Mouse (Mus musculus): ENCODE data around the gene Cyp39a1. TPM values are rescaled to one million over a fixed set of nuclear protein-coding genes. Genes with fewer than 3 reads are reported as not detected.

Cyp39a1 gene
- 1 to 10 TPM; 4.5 to 4.6 TPM for total RNA-seq (2021)
- long read RNA-seq, experiment 1, partial matches to known transcripts: 0 of 1 reads
- long read RNA-seq, experiment 1, other reads (novel, unspliced or antisense): 0 of 1 reads
- long read RNA-seq, experiment 2, partial matches to known transcripts: 0 of 2 reads
- long read RNA-seq, experiment 2, other reads (novel, unspliced or antisense): 2 of 2 reads

DNA sequence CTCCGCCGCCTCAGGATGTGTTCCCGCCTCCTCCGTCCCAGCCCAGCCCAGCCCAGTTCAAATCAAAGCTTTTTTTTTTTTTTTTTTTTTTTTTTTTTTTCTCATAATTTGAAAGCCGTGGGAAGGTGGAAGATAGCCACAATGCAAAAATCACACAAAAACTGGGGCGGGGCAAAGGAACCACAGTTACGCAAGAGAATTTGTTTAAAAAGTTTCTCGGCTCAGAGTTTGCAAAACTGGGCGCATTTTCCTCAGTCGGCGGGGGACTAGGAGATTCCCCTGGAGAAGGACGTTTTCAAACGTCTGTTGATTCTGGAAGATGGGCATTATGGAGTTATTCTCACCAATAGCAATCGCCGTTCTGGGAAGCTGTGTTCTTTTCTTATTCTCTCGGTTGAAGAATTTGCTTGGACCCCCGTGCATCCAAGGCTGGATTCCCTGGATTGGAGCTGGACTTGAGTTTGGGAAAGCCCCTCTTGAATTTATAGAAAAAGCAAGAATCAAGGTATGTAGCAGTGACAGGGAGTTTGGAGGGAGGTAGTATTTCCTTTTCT, at the start of gene Cyp39a1:
Cyp39a1 (plus strand) TSS at position 136 of the 554 bp plus-strand sequence.
- DNase-seq: no peak

DNA sequence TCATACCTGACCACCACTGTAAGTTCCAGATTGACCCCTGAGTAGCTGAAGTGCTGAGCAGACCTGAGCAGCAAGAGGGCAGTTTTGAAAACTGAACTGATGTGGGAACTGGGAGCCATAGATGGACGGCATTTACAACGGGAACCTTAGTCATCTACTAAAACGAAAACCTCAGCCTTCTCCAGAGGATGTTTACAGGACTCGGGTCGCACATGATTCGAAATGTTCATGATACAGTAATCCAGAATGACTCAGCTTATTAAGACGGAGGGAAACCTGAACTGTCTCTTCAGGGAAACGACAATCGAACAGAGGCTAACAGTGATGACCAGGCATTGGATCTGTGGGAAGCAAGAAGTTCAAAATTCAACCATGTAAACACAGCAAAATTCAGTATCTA, 48.1 kb upstream of the Cyp39a1 start:
- DNase-seq: no peak

DNA sequence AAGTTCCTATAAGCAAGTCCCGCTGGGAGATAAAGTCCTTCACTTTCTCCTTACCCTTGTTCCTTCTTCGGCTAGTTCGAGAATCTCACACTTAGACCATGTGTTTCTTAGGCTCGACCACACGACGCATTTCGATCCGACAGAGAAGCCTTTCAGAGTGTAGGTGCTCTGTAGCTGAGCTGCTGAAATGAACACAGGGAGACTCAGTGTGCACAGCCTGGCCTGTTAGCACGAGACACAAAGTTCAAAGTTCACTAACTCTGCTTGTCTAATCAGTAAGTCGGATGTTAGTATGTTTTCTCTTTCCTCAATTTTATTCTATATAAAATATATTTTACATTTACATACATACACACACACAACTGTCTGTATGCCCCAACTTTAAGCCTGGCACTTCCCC, 45.1 kb upstream of the Cyp39a1 start:
- DNase-seq: no peak

DNA sequence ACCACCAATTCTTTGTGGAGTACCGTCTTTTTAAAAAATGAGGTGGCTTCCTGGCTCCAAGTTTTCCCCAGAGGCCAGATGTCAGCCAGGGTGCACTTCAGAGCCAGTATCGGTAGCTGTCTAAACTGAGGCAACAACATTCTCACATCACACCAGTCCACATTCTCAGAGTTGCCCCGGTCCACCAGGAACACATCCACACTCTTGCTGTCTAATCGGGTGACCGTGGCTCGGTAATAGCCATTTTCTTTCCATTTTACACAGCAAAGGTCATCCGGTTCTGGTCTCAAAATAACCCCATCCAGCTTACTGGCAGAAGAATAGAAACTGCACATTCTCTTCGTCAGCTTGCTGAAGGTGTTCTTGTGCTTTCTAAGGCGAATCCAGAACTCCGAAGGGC, 39.0 kb upstream of the Cyp39a1 start:
- no peak for DNase-seq

DNA sequence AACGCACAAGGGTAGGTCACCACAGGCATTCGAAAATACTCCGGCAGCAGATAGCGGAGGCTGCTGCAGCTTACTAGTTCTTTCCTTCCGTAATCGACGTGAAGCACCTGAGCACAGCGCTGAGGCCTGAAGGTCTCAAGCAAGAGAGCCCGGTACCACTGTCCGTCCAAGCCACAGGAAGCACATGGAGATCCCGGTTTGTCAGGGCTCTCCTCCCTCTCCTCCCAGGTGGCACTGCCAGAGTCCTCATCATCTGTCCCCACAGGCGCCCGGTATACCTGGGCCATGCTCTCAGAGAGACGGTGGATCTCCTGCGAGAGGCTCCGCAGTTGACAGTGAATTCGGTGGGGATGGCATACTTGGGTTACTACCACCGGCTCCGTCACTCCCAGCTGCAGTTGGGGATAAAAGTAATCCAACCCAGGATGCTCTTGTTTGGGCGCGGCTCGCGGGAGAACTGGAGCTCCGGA, 38.2 kb upstream of the Cyp39a1 start:
- DNase-seq: no peak

DNA sequence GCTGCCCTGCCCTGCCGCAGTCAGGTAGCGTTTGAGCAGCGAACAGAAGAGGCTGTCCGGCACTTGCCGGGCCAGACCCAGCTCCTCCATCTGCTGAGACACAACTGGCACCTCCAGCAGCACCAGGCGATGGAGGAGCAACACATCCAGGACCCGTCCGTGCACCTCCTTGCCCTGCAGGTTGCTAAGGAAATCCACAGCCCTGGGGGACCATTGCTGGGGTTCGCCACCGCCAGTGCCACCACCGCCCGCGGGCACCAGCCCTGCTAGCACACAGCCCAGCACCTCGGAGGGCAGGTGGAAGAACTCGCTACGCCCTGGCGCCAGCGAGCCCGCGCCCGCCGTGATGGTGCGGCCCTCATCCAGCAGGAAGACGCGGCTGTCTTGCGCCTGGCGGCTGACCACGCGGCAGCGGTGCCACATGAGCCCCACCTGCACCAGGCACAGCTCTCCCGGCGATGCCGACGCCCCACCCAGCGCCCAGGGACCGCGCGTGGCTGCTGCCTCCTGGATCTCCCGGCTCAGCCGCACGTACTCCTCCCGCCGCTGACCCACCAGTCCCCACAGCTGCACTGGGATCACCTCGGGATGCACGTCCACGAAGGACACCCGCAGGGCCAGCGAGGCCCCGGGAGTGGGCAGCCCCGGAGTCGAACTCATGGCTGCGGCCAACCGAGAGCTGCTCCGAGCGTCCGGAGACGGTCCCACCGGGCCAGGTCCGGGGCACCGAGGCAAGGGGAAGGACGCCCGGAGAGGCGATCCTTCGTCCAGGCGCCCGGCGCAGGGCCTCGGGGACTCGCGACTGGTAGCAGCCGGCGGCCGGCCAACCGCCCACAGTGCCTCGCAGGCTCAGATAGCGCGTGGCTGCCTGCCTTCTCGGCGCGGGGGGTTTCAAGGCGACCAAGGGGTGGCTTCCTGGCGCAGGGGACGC, 37.5 kb upstream of the Cyp39a1 start, which contains the start of gene Tdrd6:
Tdrd6 (minus strand) TSS at position 804 of the 931 bp plus-strand sequence.
- no peak for DNase-seq

DNA sequence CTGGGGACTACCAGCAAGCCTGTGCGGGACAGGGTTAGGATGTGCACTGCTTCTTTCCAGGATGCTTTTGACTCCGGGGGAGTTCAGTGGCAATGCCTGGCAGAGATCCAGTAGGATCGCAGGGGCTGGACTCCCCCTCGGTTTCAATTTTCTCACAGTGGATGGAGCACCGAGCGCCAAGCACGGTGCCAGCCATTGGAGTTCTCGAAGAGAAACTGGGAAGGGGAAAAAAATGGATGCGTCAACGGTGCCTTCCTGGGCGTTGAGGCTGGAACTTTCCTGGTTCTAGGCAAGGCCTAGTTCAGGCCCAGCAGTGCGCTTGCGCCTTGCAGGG, 36.8 kb upstream of the Cyp39a1 start:
- DNase-seq: no peak

DNA sequence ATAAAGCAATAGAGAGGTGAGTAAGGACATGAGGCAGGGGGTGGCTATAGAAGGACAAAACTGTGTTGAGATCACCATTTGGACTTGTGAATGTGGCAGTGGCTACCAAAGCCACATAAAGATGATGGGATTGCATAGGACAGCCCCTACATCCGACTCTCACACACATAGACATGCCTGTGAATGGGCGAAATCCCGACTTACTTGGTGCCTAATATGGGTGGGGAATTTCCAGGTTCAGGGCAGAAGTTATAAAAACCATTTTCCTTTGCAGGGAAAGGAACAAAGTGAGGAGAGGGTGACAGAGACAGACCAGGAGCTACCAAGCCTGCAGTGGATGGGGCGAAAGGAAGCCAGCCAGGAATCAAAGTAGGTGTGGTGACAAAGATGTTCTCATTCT, 30.1 kb upstream of the Cyp39a1 start:
- DNase-seq: no peak

DNA sequence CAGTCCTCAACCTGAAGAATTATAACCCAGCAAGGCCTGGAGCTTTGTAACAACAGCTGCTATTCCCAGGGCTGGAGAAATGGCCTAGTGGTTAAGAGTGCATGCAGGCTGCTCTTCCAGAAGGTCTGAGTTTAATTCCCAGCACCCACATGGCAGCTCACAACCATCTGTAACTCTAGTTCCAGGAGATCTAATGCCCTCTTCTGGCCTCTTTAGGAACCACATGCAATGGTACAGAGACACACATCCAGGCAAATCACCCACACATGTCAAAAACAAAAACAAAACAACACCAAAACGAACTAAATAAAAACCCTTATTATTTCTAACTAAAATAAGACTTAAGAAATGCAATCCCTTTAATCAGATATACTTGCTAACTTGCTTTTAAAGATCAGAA, 26.4 kb upstream of the Cyp39a1 start:
- no peak for DNase-seq

DNA sequence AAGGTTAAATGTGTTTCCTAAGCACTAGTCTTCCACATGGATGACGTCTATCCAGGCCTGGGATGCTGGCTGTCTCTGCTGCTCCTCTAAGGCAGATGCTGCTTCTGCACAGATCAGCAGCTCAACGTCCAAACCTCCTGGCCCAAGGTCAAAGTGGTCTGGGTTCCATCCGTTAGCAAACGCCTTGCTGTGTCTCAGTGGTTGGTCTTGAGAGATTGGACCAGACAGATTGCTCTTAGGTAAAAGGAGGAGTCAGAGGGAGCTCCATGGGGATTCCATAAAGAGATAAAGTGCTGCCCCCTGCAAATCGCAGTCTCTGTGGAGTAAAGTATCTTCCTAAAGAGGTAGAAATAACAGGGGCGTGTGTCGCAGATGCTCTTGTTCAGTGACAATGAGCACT, 24.0 kb upstream of the Cyp39a1 start:
- DNase-seq: no peak

DNA sequence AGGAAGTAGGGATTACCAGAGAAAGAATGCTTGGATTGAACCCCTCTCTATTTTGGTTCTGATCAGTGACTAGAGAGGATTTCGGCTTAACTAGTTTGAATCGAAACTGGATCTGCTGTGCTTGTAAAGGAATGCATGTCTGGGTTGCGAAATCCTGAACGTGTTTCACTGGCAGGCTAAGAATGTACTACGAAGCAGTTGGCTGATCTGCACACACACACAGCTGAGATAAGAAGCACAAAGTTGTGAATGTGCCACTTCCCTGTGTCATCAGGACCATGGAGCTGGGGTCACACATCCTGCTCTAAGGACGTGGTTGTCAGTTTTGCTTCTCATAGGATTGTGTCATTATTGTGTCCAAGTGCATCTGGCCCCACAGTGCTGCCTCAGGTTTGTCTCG, 22.9 kb upstream of the Cyp39a1 start:
- DNase-seq: peak; percentile 42 to 57

DNA sequence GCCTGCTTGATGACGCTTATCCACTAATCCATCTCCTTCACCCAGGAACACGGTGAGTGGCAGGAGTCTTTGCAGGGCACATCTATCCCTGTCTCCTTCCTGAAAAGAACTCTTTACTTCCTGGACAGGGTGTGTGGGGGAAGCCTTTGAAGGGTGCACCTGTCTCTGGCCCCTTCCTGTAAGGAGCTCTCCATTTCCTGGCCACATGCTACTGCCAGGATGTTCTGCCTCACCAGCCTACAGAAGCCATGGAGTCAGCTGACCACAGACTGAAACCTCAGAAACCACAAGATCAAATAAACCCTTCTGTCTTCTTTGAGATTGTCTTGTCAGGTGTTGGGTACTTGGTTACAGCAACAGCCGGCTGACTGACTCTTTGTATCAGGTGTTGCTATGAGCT, 22.1 kb upstream of the Cyp39a1 start:
- DNase-seq: no peak

DNA sequence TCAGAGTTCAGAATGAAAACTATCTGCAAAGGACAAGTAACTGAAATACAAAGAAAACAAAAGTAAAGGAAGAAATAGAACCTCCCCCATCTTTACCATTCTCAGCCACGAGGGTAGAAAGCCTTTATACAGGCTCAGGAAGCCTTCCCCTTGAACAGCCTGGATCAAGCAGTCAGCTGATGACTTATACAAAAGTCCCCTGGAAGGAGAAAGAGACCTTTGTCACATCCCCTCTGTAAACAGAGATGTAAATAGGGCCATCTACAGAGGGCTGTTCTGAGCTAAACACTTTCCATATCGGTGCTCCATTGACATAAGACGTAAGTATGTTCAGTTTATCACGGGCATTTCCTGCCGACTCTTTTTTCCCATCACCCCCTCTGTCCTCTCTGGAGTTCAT, 20.3 kb upstream of the Cyp39a1 start:
- DNase-seq: no peak

DNA sequence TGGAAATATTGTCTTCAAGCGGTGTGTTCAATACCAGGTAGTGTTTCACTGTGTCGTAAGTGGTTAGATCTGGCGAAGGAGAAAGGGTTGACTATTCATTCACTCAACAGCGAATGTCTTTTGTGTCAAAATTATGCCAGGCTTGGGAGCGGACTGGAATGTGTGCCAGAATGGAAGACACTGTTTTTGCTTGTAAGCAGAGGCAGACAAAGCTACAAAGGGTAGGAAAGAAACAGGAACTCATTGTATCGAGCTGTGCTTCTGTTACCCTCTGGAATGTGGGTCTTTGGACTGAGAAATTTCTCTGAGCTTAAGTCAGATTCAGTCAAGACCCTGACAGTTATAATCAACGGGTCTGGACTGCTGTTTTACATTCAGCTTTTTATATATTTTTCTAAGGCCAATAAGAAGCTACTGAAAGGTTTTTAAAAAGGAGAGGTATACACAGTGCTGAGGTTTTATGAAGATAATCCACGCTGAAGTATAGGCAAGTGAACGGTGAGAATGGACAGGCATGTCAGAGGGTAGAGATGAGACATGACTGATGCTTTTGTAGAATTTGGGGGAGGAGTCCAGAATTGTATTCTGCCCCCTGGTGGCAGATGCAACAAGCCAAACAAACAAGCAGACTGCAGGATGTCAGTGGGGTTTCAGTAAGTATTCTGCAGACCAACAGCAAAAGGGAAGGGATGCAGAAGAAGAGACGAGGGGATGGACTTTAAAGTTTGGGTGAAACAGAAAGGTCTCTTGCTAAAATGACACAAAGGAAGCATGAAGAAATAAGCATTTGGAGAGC, 17.4 kb upstream of the Cyp39a1 start:
- DNase-seq: peak in 1 of 2 experiments; percentile 35

DNA sequence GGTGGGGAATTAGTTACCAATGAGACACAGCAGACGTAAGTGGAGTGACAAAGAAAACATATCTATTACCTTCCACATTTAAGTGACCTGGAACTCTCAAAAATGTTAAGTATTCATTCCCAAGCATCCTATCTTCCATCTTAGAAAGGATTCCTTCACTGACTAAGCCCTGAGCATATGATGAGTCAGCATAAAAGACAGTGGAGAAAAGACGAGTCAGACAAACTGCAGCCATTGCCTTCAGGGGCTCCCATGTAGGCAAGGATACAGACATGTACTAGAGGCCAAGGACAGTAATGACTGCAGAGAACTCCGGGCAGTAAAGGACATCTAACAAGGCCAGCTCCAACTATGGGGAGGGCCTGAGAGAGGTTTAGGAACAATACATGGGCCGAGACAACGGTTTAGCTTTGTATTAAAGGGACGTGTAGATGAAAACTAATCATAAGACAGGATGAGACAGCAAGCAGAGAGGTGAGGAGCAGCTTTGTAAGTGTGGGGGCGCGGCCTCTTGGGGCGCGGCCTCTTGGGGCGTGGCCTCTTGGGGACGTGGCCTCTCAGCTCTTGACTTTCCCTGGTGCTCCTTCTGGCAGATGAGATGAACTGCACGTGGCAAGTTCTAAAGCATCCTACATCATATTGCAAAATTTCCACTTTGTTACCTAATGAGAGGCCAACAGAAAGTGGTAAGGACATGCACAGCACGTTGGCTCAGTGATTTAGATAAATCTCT, 15.7 kb upstream of the Cyp39a1 start:
- DNase-seq: no peak

DNA sequence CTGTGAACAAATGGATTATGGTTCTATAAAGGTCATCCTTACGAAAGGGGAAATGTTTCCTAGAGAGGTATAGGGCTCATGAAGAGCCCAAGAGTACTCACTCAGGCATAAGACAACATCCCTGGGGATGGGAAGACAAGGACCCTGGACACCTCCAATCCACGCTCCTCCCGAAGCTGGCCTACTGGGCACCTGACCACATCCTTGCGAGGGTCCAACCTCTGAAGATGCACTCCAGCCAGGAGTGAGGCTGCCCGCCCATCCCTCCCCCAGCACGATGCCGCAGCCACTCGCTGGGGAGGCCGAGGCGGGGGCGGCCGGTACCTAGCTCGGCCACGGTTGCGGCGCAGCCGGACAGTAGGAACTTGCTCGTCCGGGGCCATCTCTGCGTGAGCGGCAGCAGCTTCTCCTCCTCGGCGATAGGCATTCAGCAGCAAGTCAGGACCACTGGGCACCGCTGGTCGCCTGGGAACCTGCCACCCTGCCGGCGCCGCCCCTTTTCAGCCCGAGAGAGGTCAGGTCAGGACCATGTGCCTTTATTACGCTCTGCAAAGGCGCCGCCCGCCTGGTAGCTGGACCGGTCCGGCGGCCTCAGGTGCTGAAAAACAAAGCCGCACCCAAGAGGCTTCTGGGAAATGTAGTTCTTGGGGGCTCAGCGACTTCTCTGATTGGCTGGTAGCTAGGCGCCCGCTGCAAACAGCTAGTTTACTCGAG, 492 bp upstream of the Cyp39a1 start, which contains the start of gene Slc25a27:
Slc25a27 (minus strand) TSS at position 639 of the 714 bp plus-strand sequence.
- peak; percentile 92 to 97 for DNase-seq

DNA sequence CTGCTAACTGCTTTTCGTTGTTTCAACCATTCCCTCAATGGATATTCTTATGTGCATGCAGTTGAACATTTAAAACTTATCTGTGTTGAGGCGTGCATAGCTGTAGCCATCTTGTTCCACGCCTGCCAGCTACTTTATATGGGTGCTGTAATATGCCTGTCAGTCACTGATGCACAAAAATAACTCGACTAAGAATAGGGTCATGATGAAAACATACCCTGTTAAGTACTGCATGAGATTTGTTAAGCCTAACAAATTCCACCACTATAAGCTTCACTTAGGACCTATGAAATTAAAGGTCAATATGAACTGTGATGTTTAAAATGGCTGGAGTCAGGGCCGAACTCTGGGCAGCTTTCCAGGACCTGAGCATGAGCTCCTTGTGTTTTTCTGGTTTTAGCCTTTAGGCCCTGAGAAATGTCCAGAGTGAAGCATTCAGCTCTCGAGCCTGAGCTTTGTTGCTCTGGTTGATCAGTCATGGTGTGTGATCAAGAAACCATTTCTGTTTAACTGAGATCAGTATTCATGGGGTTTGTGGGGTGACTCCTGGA, 2.0 kb downstream of the Cyp39a1 start:
- DNase-seq: peak in 1 of 2 experiments; percentile 9

DNA sequence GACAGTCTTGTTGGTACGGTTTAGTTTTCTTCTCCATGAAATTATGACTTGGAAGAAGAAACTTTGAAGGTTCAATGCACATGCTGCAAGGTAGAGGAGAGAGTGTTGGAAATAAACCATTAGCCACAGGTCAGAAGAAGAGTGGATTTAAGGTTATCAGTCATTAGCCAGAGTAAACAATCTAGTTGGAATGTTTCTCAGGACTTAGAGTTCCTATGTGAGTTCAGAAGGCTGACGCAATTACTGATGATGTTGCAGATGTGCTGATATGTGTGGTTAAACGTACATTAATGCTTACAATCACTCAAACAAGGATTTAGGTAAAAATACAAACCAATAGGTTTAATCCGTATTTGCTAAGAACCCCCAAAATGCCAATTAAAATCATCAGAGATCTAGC, 4.7 kb downstream of the Cyp39a1 start:
- no peak for DNase-seq

DNA sequence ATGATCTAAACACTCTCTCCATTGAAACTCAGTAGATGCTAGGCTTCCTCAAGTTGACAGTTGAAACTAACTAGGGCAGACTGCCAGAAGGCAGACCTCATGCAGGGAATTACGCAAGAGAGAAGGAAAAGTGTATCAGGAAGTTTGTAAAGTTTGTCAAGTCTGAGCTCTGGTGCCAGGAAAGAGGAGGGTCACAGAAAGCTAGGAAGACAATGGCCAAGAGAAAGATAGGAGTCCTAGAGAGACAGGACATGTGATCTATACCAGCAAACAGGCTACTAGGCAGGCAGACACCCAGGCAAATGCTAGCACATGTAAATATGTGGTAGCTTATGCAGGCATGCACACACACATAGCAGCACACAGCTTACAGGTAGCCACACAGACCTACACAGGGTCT, 8.0 kb downstream of the Cyp39a1 start:
- peak; percentile 66 to 70 for DNase-seq

DNA sequence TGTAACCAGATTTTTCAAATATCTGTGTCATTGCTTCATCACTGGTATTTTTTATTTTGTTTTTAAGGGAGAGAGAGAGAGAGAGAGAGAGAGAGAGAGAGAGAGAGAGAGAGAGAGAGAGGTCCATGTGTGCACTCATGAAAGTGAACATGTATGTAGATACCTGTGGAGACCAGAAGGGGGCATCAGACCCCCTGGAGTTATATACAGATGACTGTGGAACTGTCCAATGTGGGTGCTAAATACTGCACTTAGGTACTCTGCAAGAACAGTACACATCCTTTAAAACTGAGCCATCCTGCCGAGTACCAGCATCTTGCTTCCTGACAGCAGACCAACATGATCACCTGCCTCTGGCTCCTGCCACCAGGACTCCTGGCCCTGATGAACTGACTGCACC, 9.0 kb downstream of the Cyp39a1 start:
- DNase-seq: no peak

DNA sequence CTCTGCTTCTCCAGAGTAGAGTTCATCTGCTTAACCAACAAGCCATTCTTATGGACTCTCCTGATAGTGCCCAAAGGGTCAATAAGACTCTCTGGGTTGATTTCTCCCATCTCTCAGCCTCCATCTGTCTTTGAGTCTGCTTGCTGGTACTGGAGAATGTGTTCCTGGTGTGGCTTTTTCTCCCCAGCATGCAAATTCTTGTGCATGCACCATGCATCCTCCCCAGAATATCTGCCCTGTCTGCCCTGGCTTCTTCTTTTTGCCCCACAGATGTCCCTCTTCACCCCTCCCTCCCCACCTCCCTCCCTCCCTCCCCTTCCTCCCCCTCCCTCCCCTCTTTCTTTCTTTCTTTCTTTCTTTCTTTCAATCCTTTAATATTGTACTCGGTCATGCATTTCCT, 10.1 kb downstream of the Cyp39a1 start:
- DNase-seq: no peak

Data from heart, adult 18-20 months (tissue).